Mouse (Mus musculus): ENCODE measurements around the gene Rassf4.
A peak's percentile ranks its signal among the peaks of the same experiment; 100 is the strongest.

GRCm38 (mm10) chr6:116618073-116618472 is 55.7 kb downstream of the Rassf4 start:
- TF ChIP-seq CTCF (IDR thresholded peaks at IDR 0.05) (peak; percentile 45), EP300 (IDR thresholded peaks at IDR 0.05) (no peak)

Measured in lung, postnatal 0 days (tissue).